Mouse (Mus musculus): ENCODE data around the gene Gm614. TPM values are rescaled to one million over a fixed set of nuclear protein-coding genes. Genes with fewer than 3 reads are reported as not detected.

The Gm614 gene
- polyA plus RNA-seq (2015; fragmentation: Nextera tagmentation; extraction: Ambion mirVana): not detected in 2 replicates

DNA sequence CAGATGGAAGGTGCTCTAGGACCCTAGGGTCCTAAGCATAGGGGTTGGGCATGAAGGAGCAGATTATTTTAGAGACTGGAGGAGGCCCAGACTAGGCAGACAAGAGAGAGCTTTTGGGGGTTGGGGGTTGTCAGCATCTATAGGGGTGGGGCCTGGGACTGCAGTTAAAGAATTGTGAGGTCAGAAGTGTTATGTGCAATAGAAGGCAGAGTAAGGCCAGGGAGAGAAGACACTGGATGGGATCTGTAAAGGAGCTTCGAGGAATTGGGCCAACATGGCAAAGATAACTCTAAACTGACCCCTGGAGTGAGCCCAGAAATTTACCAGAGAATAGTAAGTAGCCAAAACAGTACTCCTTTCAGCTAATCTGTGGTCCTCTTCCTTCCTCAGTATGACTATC is at the start of gene Gm614:
Gene Gm614, minus strand, starts transcription at position 101 of the 400 bp plus-strand sequence.
- no peak within 1 kb of the TSS for H3K27ac ChIP-seq
- H3K4me2 ChIP-seq: no peak within 1 kb of the TSS
- no peak within 1 kb of the TSS for H3K4me3 ChIP-seq
- H3K9me3 ChIP-seq: no peaks in the 10 kb centered on the region
- peaks cover 14% of the 10 kb centered on the region for H3K4me1 ChIP-seq
- 68% methylated on average over 1 of the region's 1 CpGs for WGBS
- 0 out of 2 replicates have a peak, but pooled peaks cover 2% of the 10 kb centered on the region for H3K36me3 ChIP-seq
- H3K27me3 ChIP-seq: peaks cover 9% of the 10 kb centered on the region; the same call in 1 of the 2 replicates
- ATAC-seq (ENCODE audit: insufficient number of reproducible peaks, insufficient read depth, low FRiP score, low TSS enrichment, low read depth): no peak
- H3K9ac ChIP-seq: no peak within 1 kb of the TSS

DNA sequence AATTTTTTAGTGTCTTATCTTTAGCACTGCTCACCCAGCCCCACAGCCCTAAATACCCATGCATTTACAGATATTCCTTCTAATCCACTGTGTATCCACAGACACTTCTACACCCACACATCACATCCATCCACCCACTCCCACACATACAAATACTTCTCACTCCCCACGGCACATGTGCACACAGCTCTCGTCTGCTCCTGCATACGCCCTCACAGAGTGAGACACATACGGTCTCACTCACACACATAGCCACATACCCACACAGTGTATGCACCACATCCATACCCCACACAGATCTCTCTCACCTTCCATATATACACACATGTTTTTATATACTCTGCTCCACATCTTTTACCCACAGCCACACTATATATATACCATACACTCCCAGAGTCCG is 45.5 kb upstream of the Gm614 start:
- H3K4me2 ChIP-seq: no peak overlapping the region
- H3K4me1 ChIP-seq: no peaks in the 10 kb centered on the region
- WGBS: 89% methylated on average over 5 of the region's 5 CpGs
- no peak overlapping the region for H3K9ac ChIP-seq
- ATAC-seq (ENCODE audit: insufficient number of reproducible peaks, insufficient read depth, low FRiP score, low TSS enrichment, low read depth): no peak
- no peaks in the 10 kb centered on the region for H3K36me3 ChIP-seq
- H3K4me3 ChIP-seq: no peak overlapping the region
- no peaks in the 10 kb centered on the region for H3K9me3 ChIP-seq
- peaks cover 37% of the 10 kb centered on the region for H3K27me3 ChIP-seq
- H3K27ac ChIP-seq: no peak overlapping the region

DNA sequence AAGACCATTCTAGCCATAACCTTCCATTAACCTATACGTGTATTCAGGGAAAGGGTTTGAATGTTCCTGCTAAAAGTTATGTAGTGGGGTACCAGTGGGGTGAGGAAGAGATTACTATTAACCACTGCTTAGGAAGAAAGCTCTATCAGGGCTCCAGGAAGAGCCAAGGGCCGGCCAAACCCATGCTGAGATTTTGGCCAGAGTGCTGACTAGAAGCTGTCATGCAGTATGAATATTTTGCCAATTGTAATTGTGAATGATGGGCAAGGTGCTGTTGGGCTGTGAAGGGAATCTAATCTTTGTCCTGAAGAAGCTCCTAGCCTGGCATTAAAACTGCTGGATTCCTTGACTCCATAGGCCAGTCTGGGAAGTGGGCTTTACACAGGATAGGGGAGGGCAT is 40.9 kb upstream of the Gm614 start:
- Histone ChIP-seq H3K27ac (no peak overlapping the region), H3K4me2 (no peak overlapping the region), H3K4me3 (no peak overlapping the region), H3K4me1 (peaks cover 6% of the 10 kb centered on the region), H3K9ac (no peak overlapping the region), H3K27me3 (peaks cover 41% of the 10 kb centered on the region), H3K9me3 (no peaks in the 10 kb centered on the region), H3K36me3 (no peaks in the 10 kb centered on the region)
- 56% methylated on average over 2 of the region's 2 CpGs for WGBS
- no peak for ATAC-seq (ENCODE audit: insufficient number of reproducible peaks, insufficient read depth, low FRiP score, low TSS enrichment, low read depth)

DNA sequence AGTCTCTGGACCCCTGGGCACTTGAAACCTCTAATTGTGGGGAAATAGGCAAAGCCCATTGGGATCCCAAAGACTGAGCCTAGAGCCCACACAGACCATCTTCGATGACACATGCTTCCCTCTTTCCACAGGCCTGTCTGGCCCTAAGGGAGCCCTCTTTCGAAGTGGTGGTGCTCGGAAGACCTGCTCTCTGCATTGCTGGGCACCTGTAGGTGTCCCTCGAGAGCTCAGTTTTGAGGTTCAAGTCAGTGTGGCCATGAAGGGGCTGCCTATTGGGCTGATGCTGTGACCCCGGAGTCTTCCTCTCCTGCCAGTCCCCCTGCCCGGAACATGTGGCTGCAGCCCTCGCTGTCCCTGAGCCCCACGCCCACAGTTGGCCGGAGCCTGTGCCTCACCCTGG is 37.9 kb upstream of the Gm614 start:
- Histone ChIP-seq H3K27ac (no peak overlapping the region), H3K4me1 (peaks cover 6% of the 10 kb centered on the region), H3K36me3 (peaks cover 5% of the 10 kb centered on the region), H3K27me3 (peaks cover 28% of the 10 kb centered on the region), H3K4me3 (no peak overlapping the region), H3K9ac (no peak overlapping the region), H3K9me3 (no peaks in the 10 kb centered on the region), H3K4me2 (no peak overlapping the region)
- 80% methylated on average over 9 of the region's 9 CpGs for WGBS
- no peak for ATAC-seq (ENCODE audit: insufficient number of reproducible peaks, insufficient read depth, low FRiP score, low TSS enrichment, low read depth)

DNA sequence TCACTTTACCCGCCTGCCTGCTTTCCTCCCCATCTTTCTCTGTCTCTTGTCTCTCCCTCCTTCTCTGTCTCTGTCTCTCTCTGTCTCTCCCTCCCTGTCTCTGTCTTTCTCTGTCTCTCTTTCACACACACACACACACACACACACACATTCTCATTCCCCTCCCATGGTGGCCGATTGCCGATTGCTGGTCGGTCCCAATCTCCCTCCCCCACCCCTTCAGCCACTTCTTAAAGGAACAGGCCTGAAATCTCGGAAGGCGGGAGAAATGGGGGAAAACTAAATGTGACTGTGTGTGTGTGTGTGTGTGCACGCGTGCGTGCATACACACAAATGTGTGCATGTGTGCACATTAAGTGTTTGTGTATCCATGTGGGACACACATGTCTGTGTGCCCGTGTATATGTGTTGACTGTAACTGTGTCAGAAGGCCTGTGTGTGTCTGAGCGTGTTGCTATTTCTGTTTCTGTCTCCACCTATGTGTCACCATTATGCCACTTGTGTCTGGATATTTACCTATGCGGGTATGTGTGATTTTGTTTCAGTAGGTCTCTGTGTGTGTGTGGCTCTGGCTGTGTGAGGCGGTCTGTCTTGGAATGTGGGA is 36.7 kb upstream of the Gm614 start:
- 32% methylated on average over 13 of the region's 13 CpGs for WGBS
- Histone ChIP-seq H3K9me3 (no peaks in the 10 kb centered on the region), H3K4me1 (peaks cover 6% of the 10 kb centered on the region), H3K27ac (0 out of 2 replicates have a peak overlapping the region, but pooled peaks have one; percentile 49), H3K9ac (peak overlapping the region; percentile 49), H3K4me3 (peak overlapping the region; percentile 48), H3K27me3 (peaks cover 32% of the 10 kb centered on the region), H3K36me3 (peaks cover 13% of the 10 kb centered on the region), H3K4me2 (peak overlapping the region; percentile 59)
- no peak for ATAC-seq (ENCODE audit: insufficient number of reproducible peaks, insufficient read depth, low FRiP score, low TSS enrichment, low read depth)

DNA sequence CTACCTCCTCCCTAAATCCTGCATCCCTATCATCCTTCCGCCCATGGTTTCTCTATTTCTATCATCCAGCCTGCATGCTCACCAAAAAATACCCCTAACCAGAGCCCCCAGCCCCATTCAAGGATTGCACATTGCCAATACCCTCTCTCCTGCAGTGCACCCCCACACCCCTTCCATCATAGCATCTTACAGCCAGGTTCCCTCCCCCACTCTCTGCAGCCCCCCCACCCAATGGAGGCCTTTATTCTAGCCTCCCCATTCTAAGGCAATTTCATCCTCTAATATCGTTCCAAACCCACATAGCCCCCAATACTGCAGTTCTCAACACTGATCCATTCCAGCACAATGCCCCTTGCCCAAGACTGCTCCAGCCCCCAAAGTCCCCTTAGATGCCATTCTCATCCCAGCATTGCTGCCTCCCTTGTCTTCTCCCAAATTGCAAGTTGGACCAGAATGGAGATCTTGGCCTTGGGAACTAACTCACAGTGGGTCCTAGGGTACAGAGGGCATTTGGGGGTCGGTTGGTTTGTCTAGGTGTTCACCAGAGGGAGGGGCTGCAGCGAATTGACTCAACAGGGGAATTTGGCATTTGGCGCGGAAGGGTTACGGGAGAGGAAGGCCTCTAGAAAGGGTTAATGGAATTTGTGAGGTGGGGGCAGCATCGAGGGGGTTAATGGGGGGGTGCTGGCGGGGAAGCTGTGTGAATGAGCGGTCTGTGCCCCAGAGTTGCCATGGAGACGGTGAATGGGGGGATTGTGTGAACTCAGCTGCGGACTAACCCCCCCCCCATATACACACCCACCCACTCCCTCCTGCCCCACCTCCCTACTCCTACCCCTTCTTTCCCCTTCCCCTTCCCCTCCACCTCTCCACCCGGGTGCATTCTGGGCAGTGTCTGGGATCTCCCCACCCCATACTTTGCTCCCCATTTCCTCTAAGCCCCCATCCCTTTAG is 36.0 kb upstream of the Gm614 start:
- Histone ChIP-seq H3K9me3 (no peaks in the 10 kb centered on the region), H3K27ac (peak overlapping the region; percentile 39; the same call in 1 of the 2 replicates), H3K4me2 (peak overlapping the region; percentile 59), H3K9ac (peak overlapping the region; percentile 65), H3K36me3 (peaks cover 13% of the 10 kb centered on the region), H3K27me3 (peaks cover 32% of the 10 kb centered on the region), H3K4me1 (peaks cover 6% of the 10 kb centered on the region), H3K4me3 (peak overlapping the region; percentile 48)
- ATAC-seq (ENCODE audit: insufficient number of reproducible peaks, insufficient read depth, low FRiP score, low TSS enrichment, low read depth): peak; percentile 79; the same call in 1 of the 2 replicates
- 43% methylated on average over 8 of the region's 13 CpGs for WGBS

DNA sequence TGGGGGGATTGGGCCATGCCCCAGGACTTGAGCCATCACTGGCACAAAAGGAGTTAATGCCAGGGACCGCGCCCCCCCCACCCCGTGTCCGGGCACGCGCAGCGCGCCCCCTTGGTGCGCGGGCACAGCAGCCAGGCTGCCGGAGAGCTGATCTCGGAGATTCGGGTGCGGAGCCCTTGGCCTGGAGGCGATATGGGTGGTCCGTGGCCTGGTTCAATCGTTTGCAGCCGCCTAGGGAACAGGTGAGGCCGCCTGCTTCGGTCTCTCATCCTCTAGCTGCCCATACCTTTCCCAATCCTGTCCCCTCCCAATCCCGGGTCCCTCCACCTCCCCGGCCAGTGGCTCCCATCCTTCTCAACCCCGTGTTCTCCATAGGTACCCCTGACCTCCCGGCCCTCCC is 35.3 kb upstream of the Gm614 start, which contains the start of gene Nlgn3:
Gene Nlgn3, plus strand, starts transcription at position 114 of the 400 bp plus-strand sequence.
- peak within 1 kb of the TSS; percentile 48 for H3K4me3 ChIP-seq
- H3K27me3 ChIP-seq: peaks cover 29% of the 10 kb centered on the region
- H3K36me3 ChIP-seq: peaks cover 16% of the 10 kb centered on the region
- H3K4me2 ChIP-seq: peak within 1 kb of the TSS; percentile 59
- H3K9me3 ChIP-seq: no peaks in the 10 kb centered on the region
- WGBS: 37% methylated on average over 13 of the region's 24 CpGs
- ATAC-seq (ENCODE audit: insufficient number of reproducible peaks, insufficient read depth, low FRiP score, low TSS enrichment, low read depth): no peak
- peak within 1 kb of the TSS; percentile 65 for H3K9ac ChIP-seq
- peak within 1 kb of the TSS; percentile 39; the same call in 1 of the 2 replicates for H3K27ac ChIP-seq
- peaks cover 6% of the 10 kb centered on the region for H3K4me1 ChIP-seq

DNA sequence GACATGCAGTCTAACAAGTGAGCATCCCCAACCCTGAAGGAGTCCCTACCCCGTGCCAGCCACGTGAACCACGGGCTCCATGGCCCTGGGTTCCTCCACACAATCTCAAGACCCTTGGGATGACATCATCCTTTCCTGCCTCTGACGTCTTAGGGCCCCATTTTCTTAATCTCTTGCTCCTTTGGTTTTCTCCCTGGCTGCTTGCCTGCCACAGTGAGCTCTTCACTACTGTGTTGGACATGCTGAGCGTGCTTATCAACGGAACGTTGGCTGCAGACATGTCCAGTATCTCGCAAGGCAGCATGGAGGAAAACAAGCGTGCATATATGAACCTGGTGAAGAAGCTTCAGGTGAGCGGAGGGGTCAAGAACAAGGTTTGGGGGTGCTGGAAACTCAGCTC is 26.3 kb upstream of the Gm614 start:
- no peaks in the 10 kb centered on the region for H3K4me1 ChIP-seq
- H3K27ac ChIP-seq: no peak overlapping the region
- no peaks in the 10 kb centered on the region for H3K9me3 ChIP-seq
- ATAC-seq (ENCODE audit: insufficient number of reproducible peaks, insufficient read depth, low FRiP score, low TSS enrichment, low read depth): no peak
- H3K36me3 ChIP-seq: peaks cover 74% of the 10 kb centered on the region
- peaks cover 11% of the 10 kb centered on the region; the same call in 1 of the 2 replicates for H3K27me3 ChIP-seq
- no peak overlapping the region for H3K9ac ChIP-seq
- H3K4me3 ChIP-seq: no peak overlapping the region
- 86% methylated on average over 10 of the region's 10 CpGs for WGBS
- no peak overlapping the region for H3K4me2 ChIP-seq

DNA sequence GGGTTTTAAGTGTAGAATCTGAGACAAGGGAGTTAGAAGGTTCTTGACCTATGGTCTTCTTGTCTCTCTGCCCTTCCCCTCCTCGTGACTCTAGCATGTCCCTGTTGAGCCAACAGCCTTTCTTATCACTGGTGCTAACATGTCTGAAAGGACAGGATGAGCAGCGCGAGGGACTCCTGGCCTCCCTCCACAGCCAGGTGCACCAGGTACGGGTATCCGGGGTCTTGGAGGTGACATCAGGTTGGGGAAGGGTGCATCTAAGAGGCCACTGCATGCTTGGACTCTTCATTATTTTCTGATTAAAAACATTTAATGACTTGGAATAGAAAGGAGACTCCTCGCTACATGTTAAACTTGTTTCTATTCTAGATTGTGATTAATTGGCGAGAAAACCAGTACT is 25.2 kb upstream of the Gm614 start:
- H3K4me1 ChIP-seq: no peaks in the 10 kb centered on the region
- no peak overlapping the region for H3K9ac ChIP-seq
- H3K27ac ChIP-seq: no peak overlapping the region
- 89% methylated on average over 7 of the region's 7 CpGs for whole genome bisulfite sequencing
- H3K27me3 ChIP-seq: peaks cover 11% of the 10 kb centered on the region; the same call in 1 of the 2 replicates
- H3K4me2 ChIP-seq: no peak overlapping the region
- peaks cover 81% of the 10 kb centered on the region for H3K36me3 ChIP-seq
- H3K4me3 ChIP-seq: no peak overlapping the region
- ATAC-seq (ENCODE audit: insufficient number of reproducible peaks, insufficient read depth, low FRiP score, low TSS enrichment, low read depth): no peak
- H3K9me3 ChIP-seq: no peaks in the 10 kb centered on the region

DNA sequence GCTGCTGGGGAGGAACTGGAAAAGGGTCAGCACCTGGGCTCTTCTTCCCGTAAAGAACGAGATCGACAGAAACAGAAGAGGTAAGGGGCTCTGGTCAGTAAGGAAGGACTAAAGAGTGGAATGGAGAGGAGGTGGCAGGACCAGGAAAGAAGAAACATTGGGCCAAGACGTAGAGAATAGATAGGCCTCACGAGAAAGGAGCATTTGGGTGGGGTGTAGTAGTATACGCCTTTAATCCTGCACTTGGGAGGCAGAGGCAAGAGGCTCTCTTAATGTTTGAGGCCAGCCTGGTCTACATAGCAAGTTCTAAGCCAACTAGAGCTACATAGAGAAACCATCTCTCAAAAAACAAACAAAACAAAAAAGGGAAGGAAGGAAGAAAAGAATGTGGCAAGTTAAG is 24.6 kb upstream of the Gm614 start:
- Histone ChIP-seq H3K4me2 (no peak overlapping the region), H3K4me3 (no peak overlapping the region), H3K36me3 (peaks cover 79% of the 10 kb centered on the region), H3K9me3 (no peaks in the 10 kb centered on the region), H3K9ac (no peak overlapping the region), H3K27me3 (peaks cover 11% of the 10 kb centered on the region; the same call in 1 of the 2 replicates), H3K4me1 (no peaks in the 10 kb centered on the region), H3K27ac (no peak overlapping the region)
- no peak for ATAC-seq (ENCODE audit: insufficient number of reproducible peaks, insufficient read depth, low FRiP score, low TSS enrichment, low read depth)
- WGBS: 92% methylated on average over 6 of the region's 6 CpGs

DNA sequence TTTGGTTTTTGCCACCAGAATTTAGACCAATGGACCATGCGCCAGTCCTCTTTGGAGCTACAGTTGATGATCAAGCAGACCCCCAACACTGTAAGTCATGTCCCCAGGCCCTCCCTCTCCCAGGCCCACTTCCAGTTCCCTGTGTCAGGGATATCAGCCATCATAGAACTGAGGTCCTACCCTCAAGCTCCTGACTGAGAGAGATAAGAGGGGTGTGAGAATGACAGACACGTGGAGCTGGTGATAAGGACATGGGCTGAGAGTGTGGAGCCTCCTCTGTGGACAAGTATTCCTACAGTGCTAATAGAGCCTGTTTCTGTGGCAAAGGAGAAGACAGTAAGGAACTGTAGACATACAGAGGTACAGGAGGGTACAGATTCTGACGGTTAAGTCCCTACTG is 23.8 kb upstream of the Gm614 start:
- Histone ChIP-seq H3K4me3 (no peak overlapping the region), H3K4me1 (no peaks in the 10 kb centered on the region), H3K4me2 (no peak overlapping the region), H3K27ac (no peak overlapping the region), H3K9me3 (no peaks in the 10 kb centered on the region), H3K9ac (no peak overlapping the region), H3K27me3 (peaks cover 11% of the 10 kb centered on the region; the same call in 1 of the 2 replicates), H3K36me3 (peaks cover 78% of the 10 kb centered on the region)
- no peak for ATAC-seq (ENCODE audit: insufficient number of reproducible peaks, insufficient read depth, low FRiP score, low TSS enrichment, low read depth)
- whole genome bisulfite sequencing: 93% methylated on average over 3 of the region's 3 CpGs
